Mouse (Mus musculus) mouse trophoblast stem cell (cell line): ENCODE measurements at regions not wholly inside any gene's neighbourhood (a gene's known extent, or its start where the extent isn't known, plus 50 kb on each side); places are given as distances from the start of the nearest gene placed in this dataset.

Experiments
- in situ Hi-C, 2 experiments: fragments of 300-500 bp; cut with MseI, MboI; formaldehyde crosslinking; loops; 2 replicates in 1 of 2; 3 replicates in 1 of 2; pipeline ENCODE4 v1.15.1; 2025

DNA sequence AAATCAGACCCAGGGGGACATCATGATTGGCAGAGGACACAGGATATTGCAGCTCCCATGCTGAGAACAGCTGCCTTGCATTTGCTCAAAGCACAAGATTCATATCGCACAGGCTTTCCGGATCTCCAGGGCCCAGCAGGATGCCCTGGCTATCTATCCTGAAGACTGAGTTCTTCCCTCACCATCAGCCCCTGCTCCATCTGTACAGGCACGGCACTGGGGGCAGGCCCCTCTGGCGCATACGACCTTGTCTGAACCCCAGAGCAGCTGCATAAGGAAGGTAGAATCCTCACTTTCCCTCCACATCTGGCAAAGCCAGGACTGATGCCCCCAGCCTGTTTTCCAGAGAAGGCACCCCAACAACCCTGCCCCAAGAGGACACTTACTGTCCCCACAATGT, 266.8 kb downstream of the Tns1 start:
- in situ Hi-C loops: no loop called here

DNA sequence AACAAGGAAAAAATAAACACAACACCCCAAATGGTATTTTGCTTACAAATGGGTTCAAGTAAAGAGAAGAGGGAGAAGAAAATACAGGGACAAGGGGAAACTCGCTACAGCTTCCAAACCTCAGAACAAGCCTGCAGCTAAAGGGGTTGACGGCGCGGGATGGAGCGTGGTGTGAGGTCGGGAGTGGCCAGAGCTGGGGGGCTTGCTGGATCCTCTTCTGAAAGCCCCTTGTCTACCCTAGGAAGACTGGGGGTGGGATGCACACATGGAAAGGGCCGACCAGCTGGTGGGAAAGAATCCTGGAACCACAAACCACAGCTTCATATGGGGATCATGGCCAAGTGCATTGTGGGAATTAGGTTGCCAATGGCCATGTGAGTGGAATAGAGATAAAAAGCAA, 267.4 kb downstream of the Tns1 start:
- in situ Hi-C loops: no loop called here

DNA sequence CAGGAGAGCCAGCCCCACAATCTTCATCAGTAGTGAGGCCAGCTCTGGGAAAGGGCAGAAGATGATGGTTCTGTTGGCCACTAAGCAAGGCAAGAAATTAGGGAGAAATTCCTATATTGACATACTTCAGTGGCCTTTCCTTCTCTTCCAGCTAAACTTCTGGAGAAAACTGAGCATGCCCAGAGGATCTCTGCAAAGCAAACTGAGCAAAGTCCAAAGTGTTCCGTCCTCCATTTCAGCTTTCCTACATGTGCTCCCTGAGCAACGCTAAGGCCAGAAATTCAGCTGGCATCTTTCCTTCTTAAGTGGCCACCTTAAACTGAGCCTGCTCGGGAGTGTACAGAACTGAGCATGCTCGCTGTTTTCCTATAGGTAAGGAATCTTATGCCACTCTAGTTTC, 268.9 kb downstream of the Tns1 start:
- in situ Hi-C loops: no loop called here

DNA sequence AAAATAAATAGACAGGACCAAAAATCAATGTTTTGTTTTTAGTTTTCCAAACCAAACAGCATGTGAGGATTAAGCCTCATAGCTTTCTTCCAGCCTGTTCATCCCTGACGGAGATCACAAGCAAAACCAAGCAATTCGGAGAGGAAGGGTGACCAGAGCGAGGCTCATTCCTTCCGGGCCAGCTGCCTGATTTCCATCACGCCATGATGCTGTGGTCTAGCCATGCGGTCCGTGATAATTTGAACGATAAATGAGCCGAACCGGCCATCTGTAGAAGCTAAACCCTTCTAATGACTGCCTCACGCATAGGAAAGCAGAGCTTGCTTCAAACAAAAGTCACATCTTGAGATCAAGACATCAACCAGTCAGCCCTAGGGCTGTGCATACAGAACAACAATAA, 270.4 kb downstream of the Tns1 start:
- in situ Hi-C loops: no loop called here

DNA sequence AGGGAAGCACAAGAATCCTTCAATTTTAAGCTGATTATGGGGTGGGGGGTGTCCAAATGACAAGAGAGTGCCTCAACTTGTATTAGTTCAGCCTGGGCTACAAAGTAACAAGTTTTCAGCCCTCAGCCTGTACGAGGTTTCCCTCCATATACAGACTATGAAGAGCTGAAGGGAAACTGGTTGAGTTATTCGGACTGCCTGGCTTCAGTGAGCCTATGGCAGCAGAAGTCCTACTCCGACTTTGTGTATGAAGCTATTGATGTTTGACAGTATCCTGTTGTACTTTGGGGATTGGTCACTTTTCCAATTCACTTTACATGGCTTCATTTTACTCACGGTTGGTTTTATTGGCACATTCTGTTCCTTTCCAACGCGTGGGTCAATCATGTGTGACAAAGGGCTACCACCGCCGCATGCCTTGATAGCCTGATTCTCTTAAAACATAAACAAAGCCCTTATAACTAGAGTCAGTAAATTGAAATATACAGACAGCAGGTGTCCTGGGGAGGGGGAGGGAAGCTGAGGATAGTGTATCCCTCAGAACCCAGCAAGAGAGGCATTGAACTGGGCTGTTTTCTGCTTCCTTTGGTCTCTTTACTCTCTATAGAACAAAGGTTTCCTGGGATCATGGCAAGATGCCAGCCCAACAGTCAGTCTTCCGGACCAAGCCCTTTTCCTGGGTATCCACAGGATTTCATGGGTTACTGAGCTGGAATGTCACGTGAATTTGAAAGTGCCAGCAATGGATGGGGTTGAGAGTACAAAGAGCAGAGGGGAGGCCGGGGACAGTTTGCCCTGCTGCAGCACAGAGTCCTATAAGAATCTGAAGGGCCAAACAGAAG, 273.9 kb downstream of the Tns1 start:
- in situ Hi-C loops: no loop called here

DNA sequence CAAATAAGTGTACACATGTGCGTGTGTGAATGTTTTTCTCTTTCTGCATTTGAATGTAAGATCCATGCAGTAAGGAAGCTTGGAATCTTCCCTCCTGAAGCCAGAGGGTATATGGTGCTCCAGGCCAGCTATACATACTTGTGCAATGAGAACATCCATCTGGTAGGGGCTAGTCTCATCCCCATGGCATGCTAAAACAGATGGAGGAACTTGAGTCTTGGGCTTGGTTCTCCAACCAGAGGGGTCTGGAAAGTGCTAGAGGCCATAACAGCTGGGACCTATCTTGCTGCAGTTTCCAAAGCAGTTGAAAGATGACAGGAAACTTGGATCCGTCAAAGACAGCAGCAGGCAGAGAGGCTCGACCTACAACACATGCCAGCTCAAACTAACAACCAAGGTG, 275.9 kb downstream of the Tns1 start:
- in situ Hi-C loops: loop anchor here in 1 of 2 experiments (25.0 kb wide), 1 partner anchor 961 kb away; no protein-coding TSS in a partner anchor

DNA sequence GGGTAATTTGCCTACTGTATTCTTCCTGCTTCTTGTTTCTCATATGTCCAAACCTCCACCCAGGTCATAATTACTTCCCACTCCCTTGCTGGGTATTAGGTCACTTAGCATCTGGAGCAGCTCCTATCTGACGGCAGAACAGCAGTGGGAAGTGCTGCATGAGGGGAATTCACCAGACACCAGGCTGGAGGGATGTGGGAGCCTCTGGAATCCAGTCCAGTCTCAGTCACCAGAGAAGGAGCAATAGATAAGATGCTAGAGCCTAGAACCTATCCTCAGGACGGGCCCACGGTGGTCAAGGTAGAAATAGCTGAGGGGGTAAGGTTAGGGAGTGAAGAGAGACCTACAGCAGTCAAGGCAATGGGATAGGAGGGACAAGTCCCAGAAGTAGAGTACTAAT, 277.1 kb downstream of the Tns1 start:
- in situ Hi-C loops: loop anchor here in 1 of 2 experiments (25.0 kb wide), 1 partner anchor 960 kb away; no protein-coding TSS in a partner anchor

DNA sequence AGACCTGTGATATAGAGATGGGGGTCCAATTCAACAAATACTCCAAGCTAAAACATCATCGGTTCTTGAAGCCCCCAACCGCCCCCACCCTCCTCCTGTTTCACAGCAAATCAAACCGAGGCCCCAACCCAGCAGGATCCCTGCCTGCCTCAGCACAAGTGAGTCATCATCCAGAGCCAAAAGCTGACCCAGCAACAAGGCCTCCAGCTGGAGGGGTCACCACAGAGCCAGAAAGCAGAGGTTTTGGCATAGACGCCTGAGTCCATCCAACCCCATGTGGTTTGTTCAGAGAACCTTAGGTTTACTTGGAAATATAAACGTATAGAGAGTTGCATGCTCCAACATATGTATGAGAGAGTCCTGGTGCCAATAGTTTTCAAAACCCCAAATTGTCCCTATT, 279.1 kb downstream of the Tns1 start:
- in situ Hi-C loops: loop anchor here in 1 of 2 experiments (25.0 kb wide), 1 partner anchor 958 kb away; no protein-coding TSS in a partner anchor

DNA sequence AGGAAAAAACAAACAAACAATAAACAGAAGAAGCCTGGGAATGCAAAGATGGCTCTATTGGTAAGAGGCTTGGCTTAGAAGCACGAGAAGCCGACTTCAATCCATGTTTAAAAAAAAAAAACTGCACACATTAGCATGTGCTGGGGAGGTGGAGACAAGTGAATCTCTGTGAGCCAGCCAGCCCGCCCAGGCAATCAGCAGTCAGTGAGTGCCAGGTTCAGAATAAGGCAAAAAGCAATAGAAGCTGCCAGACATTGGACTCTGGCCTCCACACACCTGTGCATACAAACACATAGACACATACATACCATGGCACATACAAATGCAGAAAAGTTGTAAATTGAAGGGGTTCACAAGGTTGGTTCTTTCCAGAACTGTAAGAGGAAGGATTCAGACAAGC, 279.7 kb downstream of the Tns1 start:
- in situ Hi-C loops: loop anchor here in 1 of 2 experiments (25.0 kb wide), 1 partner anchor 957 kb away; no protein-coding TSS in a partner anchor

DNA sequence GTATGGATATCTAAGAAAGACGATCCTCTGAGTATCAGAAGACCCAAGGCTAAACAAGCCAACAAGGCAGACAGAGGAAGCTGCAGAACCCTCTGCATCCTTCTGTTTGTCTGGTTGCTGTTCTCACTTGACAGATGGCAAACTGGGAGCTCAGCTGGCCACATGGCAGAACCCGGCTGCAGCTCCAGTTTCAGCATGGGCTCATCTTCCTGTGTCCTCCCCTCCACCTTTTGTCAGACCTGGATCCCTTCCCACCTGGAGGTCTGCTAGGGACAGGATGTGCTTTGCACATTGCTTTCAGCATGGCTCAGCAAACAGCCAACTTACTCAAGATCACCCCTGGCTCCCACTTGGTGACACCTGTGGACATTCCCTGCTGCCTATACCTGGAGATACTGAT, 284.9 kb downstream of the Tns1 start:
- in situ Hi-C loops: loop anchor here in 1 of 2 experiments (25.0 kb wide), 1 partner anchor 952 kb away; no protein-coding TSS in a partner anchor

DNA sequence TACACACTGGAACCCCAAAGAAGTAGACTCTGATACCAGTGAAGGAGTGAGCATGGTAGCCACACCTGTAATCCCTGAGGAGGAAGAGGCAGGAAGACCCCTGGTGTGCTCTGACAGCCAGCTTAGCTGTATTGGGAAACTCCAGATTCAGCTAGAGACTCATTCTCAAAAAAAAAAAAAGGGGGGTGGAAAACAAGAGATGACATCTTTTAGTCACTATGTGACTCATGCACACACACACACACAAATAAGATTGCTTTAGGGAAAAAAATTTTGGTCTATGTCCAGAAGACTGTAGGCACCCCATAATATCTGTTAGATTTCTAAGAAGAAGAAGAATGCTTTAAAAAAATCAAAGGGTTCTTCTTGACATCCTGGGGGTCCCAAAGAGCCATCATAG, 287.6 kb downstream of the Tns1 start:
- in situ Hi-C loops: loop anchor here in 1 of 2 experiments (25.0 kb wide), 1 partner anchor 949 kb away; no protein-coding TSS in a partner anchor

DNA sequence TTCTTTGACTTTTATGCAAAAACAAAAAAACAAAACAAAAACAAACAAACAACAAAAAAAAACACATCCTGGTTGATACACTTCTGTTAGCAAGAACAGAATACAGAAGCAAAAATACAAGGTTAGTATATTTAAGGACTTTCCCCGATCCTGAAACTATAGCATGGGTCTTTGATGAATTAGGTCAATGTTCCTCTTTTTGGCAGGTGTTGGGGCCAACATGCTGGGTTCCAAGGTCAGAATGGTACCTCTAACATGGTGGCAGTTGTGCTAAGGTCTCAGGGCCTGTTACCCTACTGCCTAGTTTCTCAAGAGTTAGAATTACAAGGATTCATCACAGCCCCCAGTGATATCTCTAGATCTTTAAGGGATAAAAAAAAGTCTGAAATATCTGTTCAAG, 289.7 kb downstream of the Tns1 start:
- in situ Hi-C loops: loop anchor here in 1 of 2 experiments (25.0 kb wide), 1 partner anchor 947 kb away; no protein-coding TSS in a partner anchor

DNA sequence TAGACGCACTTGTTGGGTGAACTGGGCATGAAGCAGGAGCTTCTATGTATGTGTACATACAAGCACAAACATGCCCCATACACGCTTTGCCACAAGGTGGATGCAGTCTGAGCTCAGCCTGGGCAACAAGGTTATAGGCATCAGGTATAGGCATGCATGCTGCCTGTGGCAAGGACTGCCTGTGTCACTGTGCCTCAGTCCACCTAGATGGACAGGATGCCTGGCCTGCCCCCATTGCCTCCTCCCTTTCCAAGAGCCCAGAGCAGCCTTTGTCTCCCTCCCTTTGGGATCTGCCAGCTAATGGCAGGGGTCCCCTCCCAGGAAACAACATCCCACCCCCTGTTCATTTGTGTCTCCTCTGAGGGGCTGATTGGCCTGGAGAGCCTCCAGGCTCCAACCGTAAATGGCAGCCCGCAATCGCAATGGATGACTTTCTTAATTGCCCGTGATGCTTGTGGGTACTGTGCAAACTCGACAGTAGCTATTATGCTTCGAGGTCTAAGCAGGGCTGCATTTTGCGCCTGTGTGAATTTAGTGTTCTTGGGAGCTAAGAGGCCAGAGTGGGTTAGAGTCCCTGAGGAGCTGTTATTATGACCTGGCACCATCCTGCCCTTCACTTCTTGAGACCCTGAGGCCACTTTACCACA, 293.6 kb downstream of the Tns1 start:
- in situ Hi-C loops: loop anchor here in 1 of 2 experiments (25.0 kb wide), 1 partner anchor 943 kb away; no protein-coding TSS in a partner anchor

DNA sequence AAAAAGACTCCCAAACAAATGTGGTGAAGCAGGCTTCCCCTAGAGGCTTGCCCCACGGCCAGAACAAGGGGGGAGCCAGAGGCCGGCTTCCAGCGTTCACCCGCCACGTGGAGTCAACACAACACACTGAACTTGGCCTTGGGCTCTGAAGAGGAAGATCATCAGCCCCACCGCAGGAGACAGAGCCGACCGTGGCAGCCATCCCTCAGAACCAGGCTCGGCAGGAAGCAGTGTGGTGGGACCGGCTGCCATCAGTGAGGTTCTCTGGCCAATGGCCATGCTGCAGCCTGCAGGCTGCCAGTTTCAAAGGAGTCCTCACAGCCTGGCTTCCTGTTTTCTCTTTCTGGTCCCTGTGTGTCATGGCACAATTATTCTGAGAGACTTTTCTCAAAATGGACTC, 295.3 kb downstream of the Tns1 start:
- in situ Hi-C loops: loop anchor here (10.0 to 25.0 kb wide), 2 partner anchors 942 to 954 kb away; partner anchors contain the start of gene Igfbp5 (in 1 of the 2)

DNA sequence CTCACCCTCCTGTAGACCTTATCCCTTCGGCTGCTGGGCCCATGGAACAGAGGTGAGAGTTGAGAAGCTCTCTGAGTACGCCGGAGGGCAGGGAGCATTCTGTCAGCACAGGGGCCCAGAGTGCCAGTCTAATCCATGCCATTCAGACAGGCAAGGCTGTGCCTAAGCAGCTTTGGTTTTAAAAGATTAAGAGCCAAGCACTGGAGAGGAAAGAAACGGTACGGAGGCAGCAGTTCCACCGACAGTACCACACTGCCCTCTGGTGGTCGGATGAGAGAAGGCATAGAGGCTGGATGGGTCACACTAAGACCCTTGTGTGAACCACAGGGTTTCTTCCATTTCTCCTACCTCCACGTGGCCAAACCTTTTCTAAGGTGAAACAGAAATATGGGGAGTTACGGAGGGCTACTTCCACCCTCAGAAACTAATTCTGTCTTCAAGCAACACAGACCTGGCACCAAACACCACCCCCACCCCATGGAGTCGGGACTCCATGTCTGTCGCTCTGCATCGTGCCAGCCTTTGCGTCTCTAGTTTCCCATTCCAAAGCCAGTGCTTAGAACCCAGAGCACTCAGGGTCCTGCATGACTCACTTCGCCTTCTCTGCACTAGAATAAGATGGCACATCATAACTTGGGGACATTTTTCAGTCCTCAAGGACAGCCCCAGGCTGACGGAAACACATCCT, 297.9 kb downstream of the Tns1 start:
- in situ Hi-C loops: loop anchor here (10.0 to 25.0 kb wide), 2 partner anchors 939 to 952 kb away; partner anchors contain the start of gene Igfbp5 (in 1 of the 2)

DNA sequence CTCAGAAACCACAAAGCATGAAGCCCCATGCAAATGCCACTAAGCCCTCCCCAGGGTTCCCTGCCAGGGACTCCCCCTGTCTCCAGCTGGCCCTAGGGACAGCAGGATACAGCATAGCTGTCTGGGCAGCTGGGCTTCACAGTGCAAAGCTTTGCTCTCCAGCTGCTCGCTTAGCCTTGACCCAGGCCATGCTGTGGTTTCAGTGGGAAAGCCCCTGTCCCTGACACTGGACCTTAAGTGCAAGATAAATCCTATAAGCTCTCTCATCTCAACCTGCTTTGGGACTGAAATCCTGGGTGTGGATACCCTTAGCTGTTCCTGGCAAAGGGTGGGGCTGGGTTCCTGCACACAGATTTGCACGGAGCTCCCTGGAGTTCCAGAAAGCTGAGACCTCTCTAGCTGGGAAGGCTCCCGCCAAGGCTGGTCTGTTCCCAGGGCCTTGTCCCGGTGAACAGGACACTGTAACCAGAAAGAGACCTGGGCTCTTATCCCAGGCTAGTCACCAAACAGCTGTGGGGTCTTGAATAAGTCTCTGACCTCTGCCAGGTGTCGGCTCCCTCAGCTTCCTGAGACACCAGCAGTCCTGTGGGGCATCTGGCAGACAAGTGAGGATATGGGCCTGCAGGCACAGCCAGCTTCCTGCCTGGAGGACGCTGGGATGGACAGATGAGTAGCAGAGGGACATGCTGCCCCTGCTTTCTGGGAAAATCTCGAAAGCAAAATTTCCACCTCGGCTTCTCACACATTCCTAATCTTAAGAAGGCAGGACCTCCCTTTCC, 299.7 kb downstream of the Tns1 start:
- in situ Hi-C loops: loop anchor here (10.0 to 25.0 kb wide), 2 partner anchors 937 to 950 kb away; partner anchors contain the start of gene Igfbp5 (in 1 of the 2)

DNA sequence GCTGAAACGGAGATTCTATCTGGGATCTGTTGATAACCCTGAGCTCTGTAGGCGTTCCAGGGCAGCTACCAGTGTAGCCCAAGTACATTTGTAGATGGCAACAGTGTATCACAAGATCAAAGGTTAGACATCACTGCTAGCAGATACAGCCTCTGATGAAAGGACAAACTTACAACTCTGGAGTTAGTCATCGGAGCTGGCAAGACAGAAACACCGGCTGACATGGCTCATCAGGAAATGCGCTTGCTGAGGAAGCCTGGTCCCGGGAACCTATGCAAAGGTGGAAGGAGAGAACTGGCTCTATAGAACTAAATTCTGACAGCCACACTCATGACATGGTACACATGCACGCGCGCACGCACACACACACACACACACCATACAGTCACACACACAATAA, 300.5 kb downstream of the Tns1 start:
- in situ Hi-C loops: loop anchor here in 1 of 2 experiments (10.0 kb wide), 1 partner anchor 949 kb away; the partner anchor contains the start of gene Igfbp5

DNA sequence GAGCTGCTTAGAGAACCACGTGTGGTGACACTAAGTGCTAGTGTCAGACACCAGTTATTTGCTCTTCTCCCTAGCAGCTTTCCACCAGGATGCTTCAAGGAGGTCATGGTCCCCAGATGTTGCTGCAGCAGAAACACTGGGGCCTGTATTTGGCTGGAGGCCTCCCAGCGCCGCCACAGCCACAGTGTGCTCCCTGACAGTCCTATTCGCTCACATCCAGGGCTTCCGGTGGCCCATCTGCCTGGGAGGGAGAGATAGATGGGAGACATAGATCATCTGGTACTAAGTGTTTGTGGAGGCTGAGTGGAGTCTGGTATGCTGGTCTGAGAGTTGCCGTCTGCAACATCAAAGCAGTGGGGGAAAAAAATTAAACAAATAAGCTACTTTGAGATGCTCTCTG, 301.6 kb downstream of the Tns1 start:
- in situ Hi-C loops: loop anchor here in 1 of 2 experiments (10.0 kb wide), 1 partner anchor 948 kb away; the partner anchor contains the start of gene Igfbp5

DNA sequence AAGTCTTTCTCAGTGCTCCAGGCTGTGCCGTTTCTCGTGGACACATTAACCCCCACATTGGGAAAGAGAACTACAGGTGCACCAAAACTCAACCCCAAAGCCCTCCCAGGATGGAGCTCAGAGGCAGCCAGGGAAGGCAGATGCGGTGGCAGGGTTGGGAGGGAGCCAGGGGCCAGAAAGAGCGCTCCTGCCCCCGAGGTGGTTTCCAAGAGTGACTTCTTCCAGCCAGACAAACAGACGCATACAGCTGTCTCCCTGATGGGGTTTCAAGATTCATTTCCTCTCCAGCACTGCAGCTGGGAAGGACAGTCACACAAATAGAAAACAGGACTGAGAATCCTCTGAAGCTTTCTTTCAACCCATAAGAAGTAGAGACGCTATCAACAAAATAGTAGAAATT, 303.5 kb downstream of the Tns1 start:
- in situ Hi-C loops: loop anchor here in 1 of 2 experiments (10.0 kb wide), 1 partner anchor 946 kb away; the partner anchor contains the start of gene Igfbp5

DNA sequence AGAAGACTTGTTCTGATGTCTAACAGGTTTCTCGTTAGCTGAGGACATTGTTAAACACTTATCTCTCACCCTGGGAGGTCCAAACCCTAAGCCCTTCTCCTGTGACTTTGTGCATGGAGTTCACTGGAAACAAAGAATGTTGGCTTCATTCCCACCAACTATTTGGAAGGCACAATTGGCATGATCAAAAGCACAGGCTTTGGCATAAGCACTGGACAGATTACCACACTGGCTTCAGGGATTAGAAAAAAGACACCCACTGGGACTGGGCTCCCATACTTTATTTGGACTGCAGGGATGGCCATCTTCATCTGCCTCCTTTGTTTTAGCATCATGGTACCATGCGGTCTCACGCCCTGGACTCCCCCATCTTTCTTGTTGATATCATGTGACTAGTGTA, 317.0 kb downstream of the Tns1 start:
- in situ Hi-C loops: no loop called here
